Mouse (Mus musculus) embryonic facial prominence, embryonic 11.5 days (tissue): ENCODE results near the gene Aftph. TPM values are rescaled to one million over a fixed set of nuclear protein-coding genes. Genes with fewer than 3 reads are reported as not detected.

ENCODE experiments used
- polyA plus RNA-seq: library from polyadenylated mRNA; unstranded; fragments of >200 nt; fragmentation: Nextera tagmentation; extraction: Ambion mirVana; gene quantifications from 2 replicates; pipeline ENCODE4 v1.2.1, GENCODE M21; 2014

Gene Aftph
- polyA plus RNA-seq, 1 experiment from 2014 or later: 21.4 TPM

Other genes starting within 250 kb of the Aftph start
- gene Sertad2, start 198.3 kb downstream of the Aftph start, polyA plus RNA-seq: 15.5 and 16.0 TPM in 2 replicates
- gene Lgalsl, start 89.5 kb upstream of the Aftph start, polyA plus RNA-seq: 38.8 and 38.9 TPM in 2 replicates